Mouse (Mus musculus): ENCODE data around the gene Snph. TPM values are rescaled to one million over a fixed set of nuclear protein-coding genes. Genes with fewer than 3 reads are reported as not detected.

The Snph gene
- 24.6 and 25.4 TPM in 2 replicates for polyA plus RNA-seq (2014; fragmentation: Nextera tagmentation; extraction: Ambion mirVana)

DNA sequence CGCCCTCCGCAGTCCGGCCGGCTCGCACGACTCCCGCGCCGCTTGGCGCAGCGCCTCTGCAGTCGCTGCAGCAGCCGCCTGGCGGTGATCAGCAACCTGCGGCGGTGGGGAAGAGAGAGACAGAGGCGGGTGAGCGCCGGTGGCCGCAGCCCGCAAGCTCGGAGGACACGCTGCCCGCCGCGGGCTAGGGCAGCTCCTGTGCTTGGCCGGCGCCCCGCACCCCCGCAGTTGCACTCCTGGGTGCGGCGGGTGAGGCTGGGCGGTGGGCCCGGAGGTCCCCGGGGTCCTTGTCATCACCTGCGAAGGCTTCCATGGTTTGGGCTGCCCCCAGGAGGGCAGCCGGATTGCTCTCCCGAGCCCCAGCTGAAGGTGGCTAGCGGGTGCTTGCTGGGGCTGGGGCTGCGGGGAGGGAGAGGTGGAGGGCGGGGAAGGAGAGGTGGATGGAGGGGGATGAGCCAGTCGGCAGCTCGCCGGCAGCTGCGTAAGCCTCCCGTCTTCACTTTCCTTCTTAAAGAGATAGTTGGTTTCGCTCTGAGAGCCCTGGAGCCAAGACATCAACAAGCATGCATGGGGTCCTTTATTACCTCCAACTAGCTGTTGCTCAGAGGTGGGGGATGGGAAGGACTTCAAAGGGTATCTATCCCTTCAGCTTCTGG, at the start of gene Snph:
Gene Snph (minus strand): TSS at position 435 of the 656 bp plus-strand sequence.
- H3K9me3 ChIP-seq (ENCODE audit: control insufficient read depth, low read length): no peaks in the 10 kb centered on the region
- H3K4me3 ChIP-seq (replicated peaks; ENCODE audit: low read length): peak within 1 kb of the TSS; percentile 92
- H3K4me1 ChIP-seq (replicated peaks; ENCODE audit: control insufficient read depth, insufficient read depth, low read length): peaks cover 22% of the 10 kb centered on the region; the same call in 1 of the 2 replicates
- DNase-seq (ENCODE audit: low spot score) (peak; percentile 77), ATAC-seq (ENCODE audit: low FRiP score) (peak; percentile 92)
- 0% methylated on average over 35 of the region's 47 CpGs for WGBS
- peak within 1 kb of the TSS; percentile 93 for H3K9ac ChIP-seq
- H3K36me3 ChIP-seq (replicated peaks; ENCODE audit: control insufficient read depth, insufficient read depth): no peaks in the 10 kb centered on the region
- H3K27me3 ChIP-seq (ENCODE audit: control insufficient read depth, insufficient read depth, low read length): 0 out of 2 replicates have a peak, but pooled peaks cover 4% of the 10 kb centered on the region
- peak within 1 kb of the TSS; percentile 69 for H3K4me2 ChIP-seq (replicated peaks)
- H3K27ac ChIP-seq: peak within 1 kb of the TSS; percentile 91

DNA sequence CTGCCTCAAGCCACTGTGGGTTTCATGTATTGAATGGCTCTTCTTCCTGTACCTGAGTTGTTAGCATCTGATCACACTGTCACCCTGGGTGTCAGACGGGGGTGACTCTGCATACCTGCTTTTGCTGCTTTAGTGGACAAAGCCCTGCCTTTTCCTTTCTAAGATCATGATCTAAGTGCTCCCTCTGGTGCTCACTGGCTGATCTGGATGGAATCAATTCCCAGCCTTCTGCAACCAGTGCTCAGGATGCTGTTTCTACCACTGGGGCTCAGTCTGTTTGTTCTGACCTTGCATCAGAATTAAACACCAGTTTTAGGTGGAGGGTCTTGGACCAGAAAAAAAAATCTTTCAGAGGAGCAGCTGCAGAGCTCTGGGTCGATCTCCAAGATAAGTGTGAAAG, 43.8 kb upstream of the Snph start:
- no peak overlapping the region for H3K4me2 ChIP-seq (replicated peaks)
- no peak for ATAC-seq (ENCODE audit: low FRiP score)
- WGBS: 67% methylated on average over 2 of the region's 2 CpGs

DNA sequence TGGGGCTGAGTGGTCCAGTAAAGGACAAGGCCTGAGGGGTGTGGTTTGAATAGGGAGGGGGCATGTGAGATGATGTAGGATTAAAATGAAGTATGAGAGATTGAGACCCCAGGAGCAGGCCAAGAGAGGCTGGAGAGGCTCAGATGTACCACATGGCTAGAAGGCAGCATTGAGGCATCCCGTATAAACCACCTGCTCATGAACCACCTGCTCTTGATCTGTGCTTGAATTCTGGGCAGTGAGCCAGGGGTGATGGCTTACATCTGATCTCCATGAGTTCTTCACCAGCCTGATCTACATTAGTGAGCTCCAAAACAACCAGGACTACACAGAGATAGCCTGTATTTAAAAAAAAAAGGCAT, 38.6 kb upstream of the Snph start:
- H3K27me3 ChIP-seq (ENCODE audit: control insufficient read depth, insufficient read depth, low read length): no peaks in the 10 kb centered on the region; the same call in 1 of the 2 replicates
- ATAC-seq (ENCODE audit: low FRiP score): 0 out of 2 replicates have a peak, but pooled peaks have one; percentile 31
- H3K36me3 ChIP-seq (replicated peaks; ENCODE audit: control insufficient read depth, insufficient read depth): no peaks in the 10 kb centered on the region
- H3K9ac ChIP-seq: no peak overlapping the region
- H3K4me2 ChIP-seq (replicated peaks): no peak overlapping the region
- 59% methylated on average over 1 of the region's 1 CpGs for WGBS
- no peak overlapping the region for H3K4me3 ChIP-seq (replicated peaks; ENCODE audit: low read length)
- no peak overlapping the region for H3K27ac ChIP-seq
- H3K4me1 ChIP-seq (replicated peaks; ENCODE audit: control insufficient read depth, insufficient read depth, low read length): 0 out of 2 replicates have a peak, but pooled peaks cover 3% of the 10 kb centered on the region
- H3K9me3 ChIP-seq (ENCODE audit: control insufficient read depth, low read length): no peaks in the 10 kb centered on the region
- DNase-seq (ENCODE audit: low spot score): no peak

More for the DNA sequence above, 43.8 kb upstream of the Snph start:
- Histone ChIP-seq H3K27me3 (ENCODE audit: control insufficient read depth, insufficient read depth, low read length) (no peaks in the 10 kb centered on the region), H3K9ac (no peak overlapping the region), H3K36me3 (replicated peaks; ENCODE audit: control insufficient read depth, insufficient read depth) (no peaks in the 10 kb centered on the region), H3K27ac (no peak overlapping the region), H3K4me1 (replicated peaks; ENCODE audit: control insufficient read depth, insufficient read depth, low read length) (no peaks in the 10 kb centered on the region), H3K9me3 (ENCODE audit: control insufficient read depth, low read length) (no peaks in the 10 kb centered on the region), H3K4me3 (replicated peaks; ENCODE audit: low read length) (no peak overlapping the region)
- peak; percentile 31 for DNase-seq (ENCODE audit: low spot score)

DNA sequence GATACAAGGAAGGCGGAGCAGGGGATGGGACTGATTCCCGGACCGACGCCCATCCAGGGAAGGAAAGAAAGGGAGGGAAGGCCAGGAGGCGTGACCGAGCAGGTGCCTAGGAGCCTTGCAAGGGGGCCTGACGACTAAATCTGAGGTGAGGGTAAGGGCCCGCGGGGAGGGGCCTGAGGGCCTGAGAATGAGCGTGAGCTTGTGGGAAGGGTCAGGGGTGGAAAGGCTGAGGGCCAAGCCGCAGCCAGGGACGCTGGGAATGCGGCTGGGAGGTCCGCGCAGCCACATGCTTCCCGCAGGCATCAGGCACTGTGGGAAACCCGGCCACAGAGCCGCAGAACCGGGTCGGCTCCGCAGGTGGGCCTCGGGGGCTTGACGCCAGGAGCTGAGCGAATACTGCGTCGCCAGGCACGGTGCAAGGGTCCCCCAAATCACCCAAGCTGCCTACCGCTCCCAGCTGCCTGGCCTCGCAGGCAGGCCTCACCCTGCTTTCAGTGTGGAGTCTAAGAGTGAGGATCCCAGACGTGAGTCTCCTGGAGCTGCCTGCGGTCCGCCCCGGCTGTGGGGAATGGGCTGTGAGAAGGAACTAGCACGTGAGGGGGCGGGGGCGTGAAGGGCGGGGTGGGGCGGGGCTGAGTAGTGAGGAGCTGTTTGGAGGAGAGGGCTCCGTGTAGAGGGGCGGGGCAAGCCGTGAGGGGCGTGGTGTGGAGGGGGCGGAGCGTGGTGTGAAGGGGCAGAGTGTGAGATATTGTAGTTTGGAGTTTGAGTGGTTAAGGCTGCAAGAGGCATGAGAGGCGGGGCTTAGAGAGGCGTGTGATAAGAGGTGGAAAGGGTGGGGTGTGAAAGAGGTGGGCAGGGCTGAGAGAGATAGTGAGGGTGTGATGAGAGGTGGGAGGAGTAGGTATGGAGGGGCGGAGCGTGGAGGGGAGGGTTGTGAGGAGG, 37.9 kb upstream of the Snph start:
- H3K4me3 ChIP-seq (replicated peaks; ENCODE audit: low read length): peak overlapping the region; percentile 16
- H3K9ac ChIP-seq: no peak overlapping the region
- peak overlapping the region; percentile 42 for H3K4me2 ChIP-seq (replicated peaks)
- WGBS: 39% methylated on average over 47 of the region's 48 CpGs
- ATAC-seq (ENCODE audit: low FRiP score) (peak; percentile 51; the same call in 1 of the 2 replicates), DNase-seq (ENCODE audit: low spot score) (no peak)
- 0 out of 2 replicates have a peak, but pooled peaks cover 3% of the 10 kb centered on the region for H3K4me1 ChIP-seq (replicated peaks; ENCODE audit: control insufficient read depth, insufficient read depth, low read length)
- H3K27ac ChIP-seq: no peak overlapping the region
- H3K9me3 ChIP-seq (ENCODE audit: control insufficient read depth, low read length): no peaks in the 10 kb centered on the region
- no peaks in the 10 kb centered on the region; the same call in 1 of the 2 replicates for H3K27me3 ChIP-seq (ENCODE audit: control insufficient read depth, insufficient read depth, low read length)
- no peaks in the 10 kb centered on the region for H3K36me3 ChIP-seq (replicated peaks; ENCODE audit: control insufficient read depth, insufficient read depth)

DNA sequence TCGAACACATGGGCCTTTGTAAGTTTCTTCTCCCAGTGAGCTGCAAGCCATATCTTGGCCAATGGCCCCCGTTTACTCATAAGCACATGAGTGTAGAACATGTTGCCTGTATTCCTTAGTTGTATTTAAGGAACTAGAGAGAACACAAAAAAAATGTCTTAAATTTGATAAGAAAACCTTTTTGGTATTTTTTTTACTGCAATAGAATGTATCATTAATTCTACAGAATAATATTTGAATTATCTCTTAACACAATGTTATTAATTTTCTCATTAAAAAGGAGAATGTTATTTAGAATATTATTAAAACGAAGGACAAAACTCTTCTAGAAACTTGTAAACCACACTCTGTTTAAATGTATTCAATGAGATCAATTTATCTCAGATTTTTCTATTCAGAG, 36.0 kb upstream of the Snph start, which contains the start of gene Rad21l:
Gene Rad21l (minus strand): TSS at position 101 of the 400 bp plus-strand sequence.
- WGBS: 81% methylated on average over 3 of the region's 3 CpGs
- 0 out of 2 replicates have a peak, but pooled peaks cover 3% of the 10 kb centered on the region for H3K4me1 ChIP-seq (replicated peaks; ENCODE audit: control insufficient read depth, insufficient read depth, low read length)
- no peaks in the 10 kb centered on the region for H3K9me3 ChIP-seq (ENCODE audit: control insufficient read depth, low read length)
- no peak within 1 kb of the TSS for H3K9ac ChIP-seq
- DNase-seq (ENCODE audit: low spot score): no peak
- no peak for ATAC-seq (ENCODE audit: low FRiP score)
- H3K4me3 ChIP-seq (replicated peaks; ENCODE audit: low read length): no peak within 1 kb of the TSS
- no peak within 1 kb of the TSS for H3K27ac ChIP-seq
- no peaks in the 10 kb centered on the region; the same call in 1 of the 2 replicates for H3K27me3 ChIP-seq (ENCODE audit: control insufficient read depth, insufficient read depth, low read length)
- no peak within 1 kb of the TSS for H3K4me2 ChIP-seq (replicated peaks)
- H3K36me3 ChIP-seq (replicated peaks; ENCODE audit: control insufficient read depth, insufficient read depth): no peaks in the 10 kb centered on the region

DNA sequence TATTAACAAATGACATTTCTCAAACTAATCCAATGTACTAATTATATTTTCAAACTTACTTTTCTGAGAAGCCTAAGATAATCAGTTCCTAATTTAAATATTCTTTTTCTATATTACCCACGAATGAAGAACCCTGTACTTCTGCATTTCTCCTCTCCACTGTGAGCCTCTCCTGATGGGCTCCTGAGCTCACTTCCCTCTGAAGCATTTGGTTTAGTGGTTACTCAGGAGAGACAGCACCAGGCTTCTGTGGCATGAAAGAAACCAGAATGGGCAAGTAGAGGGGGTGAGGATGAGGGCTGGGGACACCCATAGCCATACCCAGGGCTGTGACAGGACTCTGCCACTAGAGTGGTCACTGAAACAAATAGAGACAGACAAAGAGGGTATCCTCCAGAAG, 19.7 kb upstream of the Snph start:
- DNase-seq (ENCODE audit: low spot score) (no peak), ATAC-seq (ENCODE audit: low FRiP score) (no peak)
- H3K27ac ChIP-seq: no peak overlapping the region
- no peak overlapping the region for H3K4me3 ChIP-seq (replicated peaks; ENCODE audit: low read length)
- no peaks in the 10 kb centered on the region for H3K4me1 ChIP-seq (replicated peaks; ENCODE audit: control insufficient read depth, insufficient read depth, low read length)
- H3K9me3 ChIP-seq (ENCODE audit: control insufficient read depth, low read length): no peaks in the 10 kb centered on the region
- no peaks in the 10 kb centered on the region for H3K36me3 ChIP-seq (replicated peaks; ENCODE audit: control insufficient read depth, insufficient read depth)
- no peaks in the 10 kb centered on the region for H3K27me3 ChIP-seq (ENCODE audit: control insufficient read depth, insufficient read depth, low read length)
- H3K9ac ChIP-seq: no peak overlapping the region
- H3K4me2 ChIP-seq (replicated peaks): no peak overlapping the region
- WGBS: 65% methylated on average over 1 of the region's 1 CpGs

DNA sequence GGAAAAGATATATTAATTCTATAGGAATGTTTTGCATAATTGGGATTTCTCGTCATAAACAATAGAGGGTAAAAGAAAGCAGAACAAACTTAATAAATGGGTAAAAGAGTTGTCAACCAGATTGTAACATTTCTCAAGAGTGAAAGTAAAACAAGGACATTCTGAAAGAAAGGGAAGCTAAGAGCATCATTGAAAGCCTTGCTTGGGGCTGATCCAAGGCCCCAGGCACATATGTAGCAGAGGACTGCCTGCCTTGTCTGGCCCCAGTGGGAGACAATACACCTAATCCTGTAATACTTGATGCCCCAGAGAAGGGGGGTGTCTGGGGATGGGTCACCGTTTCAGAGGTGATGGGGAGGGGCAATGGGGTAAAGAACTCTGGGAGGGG, 3.6 kb upstream of the Snph start:
- Histone ChIP-seq H3K36me3 (replicated peaks; ENCODE audit: control insufficient read depth, insufficient read depth) (no peaks in the 10 kb centered on the region), H3K9me3 (ENCODE audit: control insufficient read depth, low read length) (no peaks in the 10 kb centered on the region), H3K4me2 (replicated peaks) (no peak overlapping the region), H3K9ac (no peak overlapping the region), H3K4me3 (replicated peaks; ENCODE audit: low read length) (no peak overlapping the region), H3K4me1 (replicated peaks; ENCODE audit: control insufficient read depth, insufficient read depth, low read length) (peaks cover 10% of the 10 kb centered on the region; the same call in 1 of the 2 replicates), H3K27me3 (ENCODE audit: control insufficient read depth, insufficient read depth, low read length) (0 out of 2 replicates have a peak, but pooled peaks cover 4% of the 10 kb centered on the region), H3K27ac (no peak overlapping the region)
- WGBS: 72% methylated on average over 2 of the region's 2 CpGs
- ATAC-seq (ENCODE audit: low FRiP score): no peak
- DNase-seq (ENCODE audit: low spot score): no peak

DNA sequence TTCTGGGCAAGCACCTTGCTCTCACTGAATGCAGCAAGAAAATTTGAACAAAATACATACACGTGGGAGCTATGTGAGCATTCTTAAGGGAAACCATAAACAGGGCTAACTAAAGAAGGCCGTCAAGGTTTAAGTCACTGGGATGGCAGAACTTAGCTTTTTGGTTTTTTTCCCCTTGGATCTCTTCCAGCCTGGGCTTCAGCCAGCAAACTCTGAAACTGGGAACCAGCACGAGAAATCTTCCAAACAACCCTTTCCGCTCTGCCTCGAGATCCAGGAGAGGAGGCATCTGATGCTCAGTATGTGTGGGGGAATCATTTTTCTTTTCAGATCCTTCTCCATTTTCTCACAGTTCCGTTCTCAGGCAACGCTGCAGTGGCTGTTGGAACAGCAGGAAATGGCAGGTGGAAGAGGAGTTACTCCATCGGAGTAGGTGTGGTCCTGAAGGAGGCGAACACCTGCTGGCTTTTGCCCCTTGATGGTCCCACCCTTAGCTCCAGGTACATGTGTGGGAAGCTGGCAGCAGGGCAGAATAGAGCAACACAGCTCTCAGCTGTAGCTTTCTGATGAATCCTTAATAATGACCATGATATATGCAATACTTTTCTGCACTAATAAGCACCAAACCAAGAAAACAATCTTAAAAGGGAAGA, 3.1 kb upstream of the Snph start:
- DNase-seq (ENCODE audit: low spot score) (no peak), ATAC-seq (ENCODE audit: low FRiP score) (no peak)
- Histone ChIP-seq H3K9ac (0 out of 2 replicates have a peak overlapping the region, but pooled peaks have one; percentile 13), H3K36me3 (replicated peaks; ENCODE audit: control insufficient read depth, insufficient read depth) (no peaks in the 10 kb centered on the region), H3K4me3 (replicated peaks; ENCODE audit: low read length) (no peak overlapping the region), H3K9me3 (ENCODE audit: control insufficient read depth, low read length) (no peaks in the 10 kb centered on the region), H3K4me2 (replicated peaks) (no peak overlapping the region), H3K4me1 (replicated peaks; ENCODE audit: control insufficient read depth, insufficient read depth, low read length) (peaks cover 15% of the 10 kb centered on the region; the same call in 1 of the 2 replicates), H3K27ac (no peak overlapping the region; the same call in 1 of the 2 replicates), H3K27me3 (ENCODE audit: control insufficient read depth, insufficient read depth, low read length) (0 out of 2 replicates have a peak, but pooled peaks cover 4% of the 10 kb centered on the region)
- WGBS: 62% methylated on average over 9 of the region's 9 CpGs
